Mouse (Mus musculus) inflammation-experienced regulatory T-cells (primary cell): Measurements from ENCODE around the gene Spock3. TPM values are rescaled to one million over a fixed set of nuclear protein-coding genes. Genes with fewer than 3 reads are reported as not detected.

Source experiments
- polyA plus RNA-seq, 2 experiments: library from polyadenylated mRNA; unstranded; fragments of 100-300 nt; shearing (Covaris generic); gene quantifications; one replicate each; pipeline ENCODE4 v1.2.1; 2017

Spock3 gene
- polyA plus RNA-seq, result under 1 TPM; 0.12 to 0.17 TPM

GRCm38 (mm10) chr8:62950709-62951108 is at the start of gene Spock3:
Gene Spock3 (plus strand): TSS chr8:62951009.

